Mouse (Mus musculus) ovary, postnatal 10 days (tissue): ENCODE results near the gene Gm10964.
A peak's percentile ranks its signal among the peaks of the same experiment; 100 is the strongest.
"Not testable (repeated sequence)": the region's sequence is repeated elsewhere in the genome, so short reads cannot be mapped to it uniquely, and the experiment has no call there.

ENCODE experiments used
- DNase-seq: peaks from one replicate; pipeline ENCODE4 v3.0.0; 2022; ENCODE audit warnings: low spot score

Gm10964 gene

GRCm38 (mm10) chr3:103779183-103779582 is 40.0 kb downstream of the Gm10964 start:
- DNase-seq, result no peak

DNA sequence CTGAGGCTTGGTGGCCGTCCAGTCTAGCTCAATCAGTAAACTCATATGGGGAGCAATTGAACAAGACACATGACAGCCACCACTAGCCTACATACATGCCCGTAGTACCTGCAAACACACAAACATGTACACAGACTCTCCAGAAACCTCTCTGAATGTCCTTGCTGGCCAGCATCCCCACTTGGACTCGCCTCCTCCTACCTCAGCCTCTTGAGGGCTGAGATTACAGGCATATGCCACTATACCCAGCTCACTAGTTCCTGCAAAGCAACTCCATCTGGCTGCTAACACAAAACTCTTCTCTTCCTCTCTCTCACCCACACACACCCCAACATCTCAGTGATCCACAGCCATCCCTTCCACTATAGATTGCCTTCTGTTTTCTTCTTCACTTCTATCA is 41.1 kb downstream of the Gm10964 start:
- DNase-seq, result no peak

DNA sequence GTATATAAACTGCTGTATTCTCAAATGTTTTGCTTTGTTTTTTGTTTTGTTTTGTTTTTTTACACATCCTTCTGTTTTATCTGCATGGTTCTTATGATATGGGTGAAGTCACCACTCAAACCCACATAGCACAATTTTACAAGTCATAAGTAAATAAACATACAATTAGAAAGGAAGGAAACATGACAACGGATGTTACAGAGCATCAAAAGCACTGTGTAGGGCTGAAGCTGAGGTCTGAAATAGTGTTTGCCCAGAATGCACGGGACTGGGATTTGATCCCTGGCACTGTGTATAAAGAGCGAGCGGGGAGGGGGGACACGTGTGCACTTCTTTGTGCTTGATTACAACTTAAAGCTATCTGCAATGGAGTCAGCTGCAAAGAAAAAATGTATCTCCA is 41.6 kb downstream of the Gm10964 start:
- DNase-seq, result no peak

GRCm38 (mm10) chr3:103782844-103783609 is 43.9 kb downstream of the Gm10964 start:
- no peak for DNase-seq

- DNase-seq, result no peak
These were observed 48.1 kb downstream of the Gm10964 start for GRCm38 (mm10) chr3:103787225-103787624.

DNA sequence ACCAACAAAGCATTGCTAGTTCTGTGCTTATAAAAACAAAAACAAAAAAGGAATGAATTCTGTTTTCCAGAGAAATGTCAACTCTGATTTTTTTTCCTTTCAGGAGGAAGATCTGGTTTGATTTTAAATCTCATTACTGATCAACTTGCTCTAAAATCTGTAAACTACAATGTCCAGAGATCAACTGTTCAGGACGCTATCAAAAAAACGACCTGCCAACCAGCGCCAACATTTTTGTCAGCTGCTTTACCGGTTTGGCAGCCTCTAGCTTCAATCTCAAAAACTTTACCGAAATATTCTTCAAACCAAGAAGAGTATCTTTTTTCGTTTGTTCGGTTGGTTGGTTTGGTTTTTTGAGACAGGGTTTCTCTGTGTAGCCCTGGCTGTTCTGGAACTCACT is 49.9 kb downstream of the Gm10964 start:
- no peak for DNase-seq

- DNase-seq, result no peak
These were observed 50.8 kb downstream of the Gm10964 start for GRCm38 (mm10) chr3:103789891-103790345.

DNA sequence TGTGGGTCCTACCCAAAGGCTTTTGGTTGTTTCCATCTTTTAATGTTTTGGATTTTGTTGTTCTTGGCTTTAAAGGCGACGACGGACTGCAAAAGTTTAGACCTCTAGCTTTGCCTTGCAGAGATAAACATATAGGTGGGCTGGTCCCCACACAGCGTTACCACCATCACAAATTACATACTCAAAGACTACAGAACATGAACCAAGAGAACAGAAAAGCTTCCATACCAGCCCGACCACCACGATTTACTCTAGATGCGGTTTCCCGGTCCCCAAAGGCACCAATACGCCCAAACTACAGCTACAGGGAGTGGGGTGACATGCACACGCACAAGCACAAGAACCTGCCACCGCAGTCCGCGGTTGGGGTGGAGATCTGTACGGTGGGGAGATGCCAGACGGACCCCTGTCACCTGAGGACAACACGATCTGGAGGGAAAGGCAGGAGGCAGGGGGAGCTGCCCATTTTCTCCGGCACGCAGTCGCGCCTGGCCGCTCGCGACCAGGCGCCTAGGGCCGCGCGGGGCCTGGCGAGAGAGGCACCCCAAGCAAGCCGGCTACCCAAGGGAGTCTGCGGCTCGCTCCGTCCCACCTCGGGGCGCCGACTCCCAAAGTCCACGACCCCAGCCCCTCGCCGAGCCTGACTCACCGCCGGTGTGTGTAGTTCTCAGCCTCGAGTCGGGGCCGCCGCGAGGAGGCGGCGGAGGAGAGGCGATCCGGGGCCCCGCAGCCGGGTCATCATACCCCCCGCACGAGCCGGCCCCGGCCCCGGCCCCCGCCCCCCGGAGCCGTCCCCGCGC is 51.4 kb downstream of the Gm10964 start:
- peak; percentile 35 for DNase-seq

DNA sequence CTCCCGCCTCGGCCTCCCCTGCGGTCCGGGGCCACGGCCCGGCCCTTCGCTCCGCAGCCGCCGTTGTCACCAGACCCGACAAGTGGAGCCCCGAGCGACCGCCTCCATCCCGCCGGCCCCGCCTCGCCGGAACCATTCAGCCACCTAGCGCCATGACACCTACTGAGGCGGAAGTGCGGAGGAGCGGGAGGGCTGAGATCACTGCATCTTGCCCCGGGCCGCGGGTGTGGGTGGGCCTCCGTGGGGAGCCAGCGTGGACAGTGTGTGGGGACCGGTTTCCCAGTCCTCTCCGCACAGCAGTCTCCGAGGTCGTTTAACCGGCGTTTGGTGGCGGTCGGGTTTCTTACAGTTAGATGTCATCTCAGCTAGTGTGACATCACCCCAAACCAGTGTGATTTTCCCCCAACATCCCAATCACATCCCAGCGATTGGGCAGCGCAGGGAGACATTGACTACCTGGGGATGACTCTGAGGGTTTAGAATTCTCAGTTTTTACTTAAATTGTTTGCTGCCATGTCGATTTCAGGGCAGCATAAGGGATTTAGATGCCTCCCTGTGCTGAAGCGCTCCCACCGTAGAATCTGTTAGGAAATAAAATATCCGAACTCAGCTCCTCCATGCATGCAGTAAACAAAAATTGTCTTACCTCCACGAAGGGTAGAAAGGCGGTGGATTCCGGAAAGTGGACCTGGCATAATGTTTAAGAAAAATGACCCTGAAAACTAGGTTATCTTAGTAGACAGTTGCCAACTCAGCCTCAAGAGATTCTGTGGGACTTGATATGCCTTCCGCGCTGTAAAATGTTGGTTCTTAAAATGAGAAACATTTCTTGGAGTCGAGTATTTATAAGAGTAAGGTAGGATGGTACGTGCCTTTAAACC is 52.3 kb downstream of the Gm10964 start, which contains the start of gene Hipk1:
TSS of gene Hipk1 (minus strand) at position 334 of the 881 bp plus-strand sequence.
- DNase-seq, result peak; percentile 88

DNA sequence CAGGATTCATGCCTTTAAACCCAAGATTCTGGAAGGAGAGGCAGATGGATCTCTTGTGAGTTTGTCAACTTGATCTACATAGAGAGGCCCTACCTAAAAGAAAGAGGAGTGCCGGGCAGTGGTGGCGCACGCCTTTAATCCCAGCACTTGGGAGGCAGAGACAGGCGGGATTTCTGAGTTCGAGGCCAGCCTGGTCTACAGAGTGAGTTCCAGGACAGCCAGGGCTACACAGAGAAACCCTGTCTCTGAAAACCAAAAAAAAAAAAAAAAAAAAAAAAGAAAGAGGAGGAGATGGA is 52.9 kb downstream of the Gm10964 start:
- not testable (repeated sequence) for DNase-seq

DNA sequence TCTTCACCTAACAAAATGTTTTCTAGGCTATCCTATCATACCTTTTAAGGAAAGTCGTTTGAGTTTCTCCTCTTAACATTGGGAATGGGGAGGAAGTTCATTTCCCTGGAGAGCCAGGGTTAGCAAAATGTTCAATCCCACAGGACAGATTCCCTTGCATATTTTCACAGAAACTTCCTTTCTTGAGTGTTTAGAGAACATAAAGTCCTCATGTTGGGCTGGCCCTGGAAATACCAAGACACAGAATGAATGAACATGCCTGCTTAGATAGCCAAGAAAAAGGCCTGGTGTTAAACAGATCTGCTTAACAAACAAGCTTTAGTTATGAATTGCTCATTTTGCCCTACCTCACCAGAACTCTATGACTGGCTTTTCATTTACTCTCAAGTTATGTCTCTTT is 53.4 kb downstream of the Gm10964 start:
- no peak for DNase-seq
